Mouse (Mus musculus) adrenal gland, postnatal 25 days (tissue): ENCODE results near the gene Hmcn1. TPM values are rescaled to one million over a fixed set of nuclear protein-coding genes. Genes with fewer than 3 reads are reported as not detected.

Experiments
- DNase-seq: peaks from one replicate; pipeline ENCODE4 v3.0.0; 2021; ENCODE audit warnings: mixed read lengths
- total RNA-seq: library from RNA; stranded (reverse); gene quantifications from 2 replicates; pipeline ENCODE4 v1.2.3, GENCODE M21; 2021

The Hmcn1 gene
- total RNA-seq, 1 experiment from 2014 or later, result 2.6 TPM

- DNase-seq, result no peak
These were observed 480.2 kb downstream of the Hmcn1 start for GRCm38 (mm10) chr1:150513041-150513440.

Other genes with a start within 250 kb of the Hmcn1 start
- gene Gm47985, start 189.1 kb upstream of the Hmcn1 start, total RNA-seq, result not detected in 2 replicates
- not detected in 2 replicates for gene Gm8947, start 198.9 kb upstream of the Hmcn1 start, total RNA-seq
- gene Gm47995, start 205.0 kb upstream of the Hmcn1 start, total RNA-seq, result not detected in 2 replicates
- gene 3110040M04Rik, start 210.7 kb upstream of the Hmcn1 start, total RNA-seq, result not detected in 2 replicates
- not detected in 2 replicates for gene Gm47996, start 216.7 kb upstream of the Hmcn1 start, total RNA-seq